Mouse (Mus musculus): ENCODE data around the gene Dnajc16. TPM values are rescaled to one million over a fixed set of nuclear protein-coding genes. Genes with fewer than 3 reads are reported as not detected.
A peak's percentile ranks its signal among the peaks of the same experiment; 100 is the strongest.

Dnajc16 gene
- polyA plus RNA-seq (2014; fragmentation: Nextera tagmentation; extraction: Ambion mirVana), result 5.4 and 5.8 TPM in 2 replicates

DNA sequence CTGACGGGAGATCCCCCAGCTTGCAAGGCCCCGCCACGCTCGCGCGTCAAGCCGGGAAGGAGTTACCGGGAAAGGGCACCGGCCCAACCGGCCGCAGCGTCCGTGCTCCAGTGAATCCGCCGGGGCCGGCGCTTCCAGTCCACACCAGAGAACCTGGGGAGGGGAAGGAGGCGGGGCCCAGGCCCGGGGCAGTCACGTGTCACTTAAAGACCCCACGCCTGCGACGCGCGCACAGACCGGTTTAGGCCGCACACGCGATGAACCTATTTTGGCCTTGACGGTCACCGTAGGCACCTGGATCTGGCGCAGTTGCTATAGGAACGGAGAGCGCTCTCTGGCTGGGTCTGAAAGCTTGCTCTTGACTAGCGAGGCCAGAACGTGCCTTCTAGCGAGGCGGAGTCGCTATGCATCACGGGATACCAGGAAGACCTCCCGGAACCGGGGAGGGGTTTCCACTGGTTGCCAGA, at the start of gene Dnajc16:
TSS of gene Dnajc16 (minus strand) at position 408 of the 467 bp plus-strand sequence.
- DNase-seq (ENCODE audit: low spot score), result peak; percentile 99
- Histone ChIP-seq H3K27me3 (ENCODE audit: control insufficient read depth, insufficient read depth, low read length) (no peaks in the 10 kb centered on the region), H3K9me3 (ENCODE audit: control insufficient read depth, low read length) (no peaks in the 10 kb centered on the region), H3K4me1 (ENCODE audit: control insufficient read depth, insufficient read depth, low read length) (peaks cover 11% of the 10 kb centered on the region), H3K4me2 (ENCODE audit: low read depth) (peak within 1 kb of the TSS; percentile 85), H3K4me3 (ENCODE audit: low read depth, low read length) (peak within 1 kb of the TSS; percentile 95), H3K36me3 (ENCODE audit: control insufficient read depth, insufficient read depth, low read length) (no peaks in the 10 kb centered on the region), H3K27ac (ENCODE audit: low read depth, low read length) (peak within 1 kb of the TSS; percentile 71), H3K9ac (ENCODE audit: low read length) (peak within 1 kb of the TSS; percentile 96)
- peak; percentile 86 for ATAC-seq (ENCODE audit: insufficient read depth, low FRiP score, low TSS enrichment)
- WGBS, result 0% methylated on average over 42 of the region's 42 CpGs

- H3K4me3 ChIP-seq (ENCODE audit: low read depth, low read length), result no peak overlapping the region
- no peaks in the 10 kb centered on the region for H3K9me3 ChIP-seq (ENCODE audit: control insufficient read depth, low read length)
- no peak for ATAC-seq (ENCODE audit: insufficient read depth, low FRiP score, low TSS enrichment)
- H3K27me3 ChIP-seq (ENCODE audit: control insufficient read depth, insufficient read depth, low read length), result no peaks in the 10 kb centered on the region
- no peak overlapping the region for H3K27ac ChIP-seq (ENCODE audit: low read depth, low read length)
- H3K9ac ChIP-seq (ENCODE audit: low read length), result no peak overlapping the region
- no peak for DNase-seq (ENCODE audit: low spot score)
- H3K4me2 ChIP-seq (ENCODE audit: low read depth), result no peak overlapping the region
- 72% methylated on average over 5 of the region's 5 CpGs for WGBS
- no peaks in the 10 kb centered on the region for H3K36me3 ChIP-seq (ENCODE audit: control insufficient read depth, insufficient read depth, low read length)
- no peaks in the 10 kb centered on the region for H3K4me1 ChIP-seq (ENCODE audit: control insufficient read depth, insufficient read depth, low read length)
These were observed 43.9 kb upstream of the Dnajc16 start for GRCm38 (mm10) chr4:141834536-141835095.

DNA sequence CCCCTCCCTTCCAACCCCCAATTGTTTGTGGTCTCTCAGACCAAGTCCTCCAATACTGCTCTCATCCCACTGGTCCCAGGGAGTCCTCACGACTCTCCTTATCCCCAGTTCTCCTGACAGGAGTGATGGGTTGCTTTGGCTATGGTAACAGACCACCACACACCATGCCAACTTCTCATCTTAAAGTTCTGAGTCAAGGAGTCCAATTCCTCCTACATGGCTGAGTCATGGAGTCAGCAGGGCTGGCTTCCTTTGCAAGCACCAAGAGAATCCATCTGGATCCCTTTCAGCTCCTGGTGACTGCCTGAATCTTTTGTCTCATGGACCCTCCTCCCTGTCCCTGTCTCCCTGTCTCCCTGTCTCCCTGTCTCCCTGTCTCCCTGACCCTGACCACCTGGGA, 43.2 kb upstream of the Dnajc16 start:
- Histone ChIP-seq H3K4me1 (ENCODE audit: control insufficient read depth, insufficient read depth, low read length) (no peaks in the 10 kb centered on the region), H3K4me2 (ENCODE audit: low read depth) (no peak overlapping the region), H3K27me3 (ENCODE audit: control insufficient read depth, insufficient read depth, low read length) (no peaks in the 10 kb centered on the region), H3K27ac (ENCODE audit: low read depth, low read length) (no peak overlapping the region), H3K9me3 (ENCODE audit: control insufficient read depth, low read length) (no peaks in the 10 kb centered on the region), H3K9ac (ENCODE audit: low read length) (no peak overlapping the region), H3K4me3 (ENCODE audit: low read depth, low read length) (no peak overlapping the region), H3K36me3 (ENCODE audit: control insufficient read depth, insufficient read depth, low read length) (no peaks in the 10 kb centered on the region)
- DNase-seq (ENCODE audit: low spot score) (no peak), ATAC-seq (ENCODE audit: insufficient read depth, low FRiP score, low TSS enrichment) (no peak)
- 53% methylated on average over 1 of the region's 1 CpGs for whole genome bisulfite sequencing

DNA sequence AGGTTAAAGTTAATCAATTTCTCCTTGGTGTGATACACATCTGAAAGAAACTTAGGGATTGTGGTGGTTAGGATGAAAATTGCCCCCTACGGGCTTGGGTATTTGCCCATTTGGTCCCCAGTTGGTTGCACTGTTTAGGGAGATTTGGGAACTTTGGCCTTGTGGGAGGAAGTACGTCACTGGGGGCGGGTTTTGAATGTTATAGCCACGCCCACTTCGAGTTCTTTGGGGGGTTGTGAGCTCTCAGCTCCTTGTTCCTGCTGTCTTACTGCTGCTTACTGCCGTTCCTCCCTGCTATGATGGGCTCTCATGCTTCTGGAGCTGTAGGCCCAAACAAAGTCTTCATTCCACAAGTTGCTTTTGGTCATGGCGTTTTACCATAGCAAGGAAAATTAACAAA, 40.6 kb upstream of the Dnajc16 start:
- no peak overlapping the region for H3K4me3 ChIP-seq (ENCODE audit: low read depth, low read length)
- WGBS, result 79% methylated on average over 7 of the region's 7 CpGs
- no peaks in the 10 kb centered on the region for H3K27me3 ChIP-seq (ENCODE audit: control insufficient read depth, insufficient read depth, low read length)
- no peak overlapping the region for H3K9ac ChIP-seq (ENCODE audit: low read length)
- no peaks in the 10 kb centered on the region for H3K36me3 ChIP-seq (ENCODE audit: control insufficient read depth, insufficient read depth, low read length)
- H3K27ac ChIP-seq (ENCODE audit: low read depth, low read length), result no peak overlapping the region
- DNase-seq (ENCODE audit: low spot score), result no peak
- no peaks in the 10 kb centered on the region for H3K9me3 ChIP-seq (ENCODE audit: control insufficient read depth, low read length)
- no peak overlapping the region for H3K4me2 ChIP-seq (ENCODE audit: low read depth)
- no peak for ATAC-seq (ENCODE audit: insufficient read depth, low FRiP score, low TSS enrichment)
- H3K4me1 ChIP-seq (ENCODE audit: control insufficient read depth, insufficient read depth, low read length), result no peaks in the 10 kb centered on the region

GRCm38 (mm10) chr4:141830381-141830780, 39.6 kb upstream of the Dnajc16 start:
- H3K27ac ChIP-seq (ENCODE audit: low read depth, low read length), result no peak overlapping the region
- H3K4me3 ChIP-seq (ENCODE audit: low read depth, low read length), result no peak overlapping the region
- no peaks in the 10 kb centered on the region for H3K36me3 ChIP-seq (ENCODE audit: control insufficient read depth, insufficient read depth, low read length)
- H3K9me3 ChIP-seq (ENCODE audit: control insufficient read depth, low read length), result no peaks in the 10 kb centered on the region
- ATAC-seq (ENCODE audit: insufficient read depth, low FRiP score, low TSS enrichment), result no peak
- DNase-seq (ENCODE audit: low spot score), result no peak
- H3K4me1 ChIP-seq (ENCODE audit: control insufficient read depth, insufficient read depth, low read length), result no peaks in the 10 kb centered on the region
- WGBS, result 69% methylated on average over 11 of the region's 11 CpGs
- H3K27me3 ChIP-seq (ENCODE audit: control insufficient read depth, insufficient read depth, low read length), result no peaks in the 10 kb centered on the region
- H3K9ac ChIP-seq (ENCODE audit: low read length), result no peak overlapping the region
- no peak overlapping the region for H3K4me2 ChIP-seq (ENCODE audit: low read depth)

DNA sequence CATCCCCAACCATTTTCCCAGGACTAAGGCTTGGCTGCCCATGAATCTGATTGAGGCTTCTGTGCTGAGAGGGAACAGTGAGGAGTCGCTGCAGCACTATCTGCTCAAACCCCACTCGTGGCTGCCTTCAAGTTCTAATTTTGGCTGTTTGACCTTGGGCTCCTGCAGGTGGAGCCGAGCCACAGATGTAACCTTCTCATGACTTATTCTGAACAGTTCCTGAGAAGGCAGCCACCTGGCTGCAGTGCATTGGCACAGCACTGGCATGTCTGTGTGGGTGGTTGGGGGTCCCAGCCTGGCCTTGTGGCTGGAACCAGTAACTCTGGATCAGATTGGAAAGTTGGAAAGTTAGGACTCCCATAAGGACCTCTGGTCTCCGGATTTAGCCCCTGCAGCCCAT, 37.4 kb upstream of the Dnajc16 start:
- WGBS, result 77% methylated on average over 4 of the region's 4 CpGs
- Histone ChIP-seq H3K4me1 (ENCODE audit: control insufficient read depth, insufficient read depth, low read length) (no peaks in the 10 kb centered on the region), H3K9me3 (ENCODE audit: control insufficient read depth, low read length) (no peaks in the 10 kb centered on the region), H3K27me3 (ENCODE audit: control insufficient read depth, insufficient read depth, low read length) (no peaks in the 10 kb centered on the region), H3K27ac (ENCODE audit: low read depth, low read length) (no peak overlapping the region), H3K9ac (ENCODE audit: low read length) (no peak overlapping the region), H3K4me2 (ENCODE audit: low read depth) (no peak overlapping the region), H3K36me3 (ENCODE audit: control insufficient read depth, insufficient read depth, low read length) (no peaks in the 10 kb centered on the region), H3K4me3 (ENCODE audit: low read depth, low read length) (no peak overlapping the region)
- DNase-seq (ENCODE audit: low spot score) (no peak), ATAC-seq (ENCODE audit: insufficient read depth, low FRiP score, low TSS enrichment) (no peak)

DNA sequence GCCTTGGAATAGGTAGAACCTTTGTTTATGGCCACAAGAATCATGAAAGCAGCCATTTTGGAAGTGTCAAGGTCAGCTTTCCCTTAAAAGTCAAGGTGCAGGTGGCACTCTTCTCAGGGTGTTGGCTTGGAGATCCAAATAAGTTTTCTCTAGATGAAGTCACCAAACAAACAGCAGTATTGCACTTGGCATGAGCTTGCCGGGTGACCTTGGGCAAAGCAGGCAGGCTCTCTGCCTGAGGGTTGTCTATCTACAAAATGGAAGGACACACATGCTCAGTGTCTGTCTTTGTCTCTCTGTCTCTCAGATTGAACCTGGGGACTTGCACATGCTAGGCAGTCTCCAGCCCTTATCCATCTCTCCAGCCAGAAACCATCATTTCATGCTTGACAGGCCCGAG, 36.7 kb upstream of the Dnajc16 start:
- H3K9me3 ChIP-seq (ENCODE audit: control insufficient read depth, low read length), result no peaks in the 10 kb centered on the region
- no peaks in the 10 kb centered on the region for H3K36me3 ChIP-seq (ENCODE audit: control insufficient read depth, insufficient read depth, low read length)
- no peak for ATAC-seq (ENCODE audit: insufficient read depth, low FRiP score, low TSS enrichment)
- H3K27me3 ChIP-seq (ENCODE audit: control insufficient read depth, insufficient read depth, low read length), result no peaks in the 10 kb centered on the region
- H3K4me2 ChIP-seq (ENCODE audit: low read depth), result no peak overlapping the region
- H3K9ac ChIP-seq (ENCODE audit: low read length), result no peak overlapping the region
- 91% methylated on average over 2 of the region's 2 CpGs for WGBS
- no peak overlapping the region for H3K27ac ChIP-seq (ENCODE audit: low read depth, low read length)
- no peak for DNase-seq (ENCODE audit: low spot score)
- no peak overlapping the region for H3K4me3 ChIP-seq (ENCODE audit: low read depth, low read length)
- H3K4me1 ChIP-seq (ENCODE audit: control insufficient read depth, insufficient read depth, low read length), result no peaks in the 10 kb centered on the region

GRCm38 (mm10) chr4:141826060-141826459, 35.3 kb upstream of the Dnajc16 start, which contains the start of gene Cela2a:
TSS of gene Cela2a (minus strand) at chr4:141826160.
- Histone ChIP-seq H3K4me3 (ENCODE audit: low read depth, low read length) (no peak within 1 kb of the TSS), H3K27me3 (ENCODE audit: control insufficient read depth, insufficient read depth, low read length) (no peaks in the 10 kb centered on the region), H3K27ac (ENCODE audit: low read depth, low read length) (no peak within 1 kb of the TSS), H3K9me3 (ENCODE audit: control insufficient read depth, low read length) (no peaks in the 10 kb centered on the region), H3K4me1 (ENCODE audit: control insufficient read depth, insufficient read depth, low read length) (no peaks in the 10 kb centered on the region), H3K4me2 (ENCODE audit: low read depth) (no peak within 1 kb of the TSS), H3K9ac (ENCODE audit: low read length) (no peak within 1 kb of the TSS), H3K36me3 (ENCODE audit: control insufficient read depth, insufficient read depth, low read length) (no peaks in the 10 kb centered on the region)
- WGBS, result 69% methylated on average over 5 of the region's 5 CpGs
- DNase-seq (ENCODE audit: low spot score) (no peak), ATAC-seq (ENCODE audit: insufficient read depth, low FRiP score, low TSS enrichment) (no peak)

DNA sequence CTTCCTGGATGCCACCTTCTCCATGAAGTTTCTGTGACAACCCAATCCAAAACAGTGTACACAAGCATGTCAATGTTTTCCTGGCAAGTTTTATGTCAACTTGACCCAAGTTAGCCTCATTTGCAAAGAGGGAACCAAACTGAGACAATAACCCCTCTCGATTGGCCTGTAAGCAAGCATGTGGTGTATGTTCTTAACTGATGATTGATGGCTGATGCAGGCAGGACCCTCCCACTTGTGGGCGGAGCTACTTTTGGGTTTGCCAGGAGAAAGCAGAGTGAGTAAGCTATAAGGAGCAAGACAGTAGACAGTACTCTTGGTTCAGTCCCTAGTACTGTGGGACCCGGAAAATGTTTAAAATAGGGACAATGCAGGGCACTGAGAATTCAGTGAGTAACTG, 32.2 kb upstream of the Dnajc16 start:
- no peak for DNase-seq (ENCODE audit: low spot score)
- WGBS, result 70% methylated on average over 3 of the region's 3 CpGs

More for the DNA sequence above, 32.2 kb upstream of the Dnajc16 start:
- Histone ChIP-seq H3K9ac (ENCODE audit: low read length) (no peak overlapping the region), H3K4me3 (ENCODE audit: low read depth, low read length) (no peak overlapping the region), H3K4me2 (ENCODE audit: low read depth) (no peak overlapping the region), H3K36me3 (ENCODE audit: control insufficient read depth, insufficient read depth, low read length) (no peaks in the 10 kb centered on the region), H3K27ac (ENCODE audit: low read depth, low read length) (no peak overlapping the region), H3K9me3 (ENCODE audit: control insufficient read depth, low read length) (no peaks in the 10 kb centered on the region), H3K27me3 (ENCODE audit: control insufficient read depth, insufficient read depth, low read length) (no peaks in the 10 kb centered on the region), H3K4me1 (ENCODE audit: control insufficient read depth, insufficient read depth, low read length) (no peaks in the 10 kb centered on the region)
- ATAC-seq (ENCODE audit: insufficient read depth, low FRiP score, low TSS enrichment), result no peak

All from neural tube, embryonic 11.5 days (tissue).